In the genomic region with DNA sequence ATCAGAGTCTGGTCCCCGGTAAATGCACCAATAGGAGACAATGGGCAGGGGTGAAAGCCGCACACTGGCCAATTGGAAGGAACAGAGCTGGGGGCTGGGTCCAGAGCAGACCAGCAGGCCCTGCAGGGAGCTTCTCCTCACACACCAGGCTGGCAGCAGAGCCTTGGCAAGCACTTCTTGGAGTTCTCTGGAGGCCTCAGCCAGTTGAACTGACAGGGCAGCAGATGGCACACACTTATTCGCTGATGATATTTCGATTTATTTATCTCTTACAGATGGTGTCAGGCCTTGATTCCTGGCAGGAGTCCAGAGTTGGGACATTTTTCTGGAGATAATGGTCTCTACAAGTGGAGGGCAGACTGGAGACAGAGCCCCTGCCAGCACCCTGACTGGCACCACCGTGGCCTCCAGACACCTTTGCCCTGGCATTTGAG, we compare ENCODE assay signal across 12 mouse cellular contexts. TPM values are rescaled to one million over a fixed set of nuclear protein-coding genes. Genes with fewer than 3 reads are reported as not detected.
DNase-seq lines count a peak whose midpoint lies in the region; ATAC-seq and TF ChIP-seq lines count a peak whose summit lies in the region.
"Had no signal": no experiment of that assay in that cellular context is flagged by ENCODE, and none has a peak within 500 bp of the region (broad histone marks: within the 10 kb centered on the region; RNA-seq: fewer than 3 reads in every experiment).

No protein-coding gene starts in this region.

- 49% methylated on average over 5 of the region's 5 CpGs for WGBS in forebrain, postnatal 0 days
- WGBS in midbrain, embryonic 14.5 days, result 73% methylated on average over 5 of the region's 5 CpGs

- H3K9ac ChIP-seq in forebrain, postnatal 0 days, result no peak overlapping the region
- H3K9ac ChIP-seq in midbrain, embryonic 14.5 days (replicated peaks; ENCODE audit: low read length), result no peak overlapping the region

- DNase-seq in layer of hippocampus, adult 2 months (ENCODE audit: low spot score in 2 of 2), result peak in 1 of 2 experiments; percentile 21
- no peak for DNase-seq in layer of hippocampus, adult 9-10 months (ENCODE audit: low spot score)
- DNase-seq in cerebellum, adult 18-20 months, result peak; percentile 89 to 93
- DNase-seq in forebrain, postnatal 0 days, result peak; percentile 60
- peak; percentile 57 for DNase-seq in midbrain, embryonic 14.5 days
- DNase-seq in ovary, adult 18-20 months (ENCODE audit: low spot score), result no peak
- DNase-seq in kidney, adult 11 months, result no peak
- no peak for DNase-seq in kidney, adult 18-20 months
- DNase-seq: lung, adult 18-20 months; right cerebral cortex, postnatal 14 days had no signal

- no peak for TF ChIP-seq CTCF in layer of hippocampus, adult 2 months (conservative IDR thresholded peaks at IDR 0.05)
- TF ChIP-seq CTCF in forebrain, postnatal 0 days (IDR thresholded peaks at IDR 0.05; ENCODE audit: low read depth), result no peak

- H3K4me3 ChIP-seq in layer of hippocampus, adult 2 months, result no peak overlapping the region
- H3K4me3 ChIP-seq in forebrain, postnatal 0 days (ENCODE audit: low read depth, low read length), result no peak overlapping the region
- no peak overlapping the region for H3K4me3 ChIP-seq in midbrain, embryonic 14.5 days (replicated peaks; ENCODE audit: low read depth, low read length)
- H3K4me3 ChIP-seq: heart, adult 2 months had no signal

- ATAC-seq in forebrain, postnatal 0 days, result peak; percentile 56
- no peak for ATAC-seq in midbrain, embryonic 14.5 days (ENCODE audit: low FRiP score, low TSS enrichment)
- ATAC-seq: inflammation-experienced regulatory T-cells, adult 6 months had no signal

- H3K4me2 ChIP-seq in forebrain, postnatal 0 days (ENCODE audit: low read depth), result no peak overlapping the region
- H3K4me2 ChIP-seq in midbrain, embryonic 14.5 days (ENCODE audit: low read length), result no peak overlapping the region

- no peaks in the 10 kb centered on the region for H3K9me3 ChIP-seq in forebrain, postnatal 0 days (ENCODE audit: low read length)
- no peaks in the 10 kb centered on the region for H3K9me3 ChIP-seq in midbrain, embryonic 14.5 days (ENCODE audit: control insufficient read depth, low read length)

- H3K4me1 ChIP-seq in forebrain, postnatal 0 days (ENCODE audit: insufficient read depth), result peaks cover 24% of the 10 kb centered on the region
- peaks cover 2% of the 10 kb centered on the region for H3K4me1 ChIP-seq in midbrain, embryonic 14.5 days (ENCODE audit: control insufficient read depth, insufficient read depth, low read length)

- peak overlapping the region; percentile 46; the same call in 1 of the 2 replicates for H3K27ac ChIP-seq in layer of hippocampus, adult 2 months
- peak overlapping the region; percentile 40; the same call in 1 of the 2 replicates for H3K27ac ChIP-seq in forebrain, postnatal 0 days (ENCODE audit: low read depth, low read length)
- 0 out of 2 replicates have a peak overlapping the region, but pooled peaks have one; percentile 56 for H3K27ac ChIP-seq in midbrain, embryonic 14.5 days (replicated peaks; ENCODE audit: low read depth, low read length)
- H3K27ac ChIP-seq: heart, adult 2 months had no signal

- no peaks in the 10 kb centered on the region for H3K27me3 ChIP-seq in forebrain, postnatal 0 days (ENCODE audit: insufficient read depth, low read length)
- no peaks in the 10 kb centered on the region for H3K27me3 ChIP-seq in midbrain, embryonic 14.5 days (ENCODE audit: control insufficient read depth, insufficient read depth, low read length)

- H3K36me3 ChIP-seq in forebrain, postnatal 0 days (ENCODE audit: insufficient read depth), result no peaks in the 10 kb centered on the region
- no peaks in the 10 kb centered on the region for H3K36me3 ChIP-seq in midbrain, embryonic 14.5 days (ENCODE audit: control insufficient read depth, insufficient read depth, low read length)

RNA-seq across cellular contexts. Expression of a gene that starts 49.4 kb away (rescaled TPM):
- 10 to 100 TPM; 14.0 to 16.0 TPM for total RNA-seq in layer of hippocampus, adult 2 months (2021)
- total RNA-seq in forebrain, postnatal 0 days (2014; rRNA removed), result 16.4 and 20.0 TPM in 2 replicates
- 10.3 and 10.7 TPM in 2 replicates for polyA plus RNA-seq in forebrain, postnatal 0 days (2015; fragmentation: Nextera tagmentation; extraction: Ambion mirVana)
- polyA plus RNA-seq in midbrain, embryonic 14.5 days (2014; fragmentation: Nextera tagmentation; extraction: Ambion mirVana), result 9.6 and 10.3 TPM in 2 replicates
- polyA plus RNA-seq: inflammation-experienced regulatory T-cells, adult 6 months had no signal

Comparison
In these comparisons a context has a peak if more than half of its experiments do, and no peak if none do; other contexts are left out.
1. DNase-seq: peak in cerebellum, adult 18-20 months (2 of 2), forebrain, postnatal 0 days (single experiment) and midbrain, embryonic 14.5 days (single experiment); none in layer of hippocampus, adult 9-10 months (single experiment), ovary, adult 18-20 months (single experiment), kidney, adult 11 months (single experiment) and kidney, adult 18-20 months (single experiment).
2. Peak in every context shown above with its lines, with median percentiles within 50 percentile points of each other: H3K27ac ChIP-seq.